Mouse (Mus musculus): ENCODE results near the gene Akap9. TPM values are rescaled to one million over a fixed set of nuclear protein-coding genes. Genes with fewer than 3 reads are reported as not detected.
"Not testable (repeated sequence)": the region's sequence is repeated elsewhere in the genome, so short reads cannot be mapped to it uniquely, and the experiment has no call there.

Akap9 gene
- total RNA-seq, 2 experiments from 2014 or later: 71.0 to 84.4 TPM

- peak; percentile 92 for DNase-seq (ENCODE audit: low spot score in 2 of 2)
- intact Hi-C loops (cut with DNase I): loop anchor here (10.0 kb wide), 2 partner anchors 90 to 810 kb away; partner anchors contain the start of gene Mterf1b
Measured at GRCm38 (mm10) chr5:4104341-4105040, 176.6 kb downstream of the Akap9 start, which contains the start of gene Cyp51. Gene Cyp51, minus strand, starts transcription at chr5:4104746.

- DNase-seq (ENCODE audit: low spot score in 2 of 2): no peak
- intact Hi-C loops (cut with DNase I): loop anchor here (10.0 kb wide), 2 partner anchors 89 to 809 kb away; partner anchors contain the start of gene Mterf1b
Measured at GRCm38 (mm10) chr5:4105651-4106186, 177.9 kb downstream of the Akap9 start.

- intact Hi-C loops (cut with DNase I): loop anchor here (10.0 kb wide), 2 partner anchors 88 to 808 kb away; partner anchors contain the start of gene Mterf1b
- not testable (repeated sequence) for DNase-seq (ENCODE audit: low spot score in 2 of 2)
Measured at GRCm38 (mm10) chr5:4107056-4107455, 179.2 kb downstream of the Akap9 start.

- DNase-seq (ENCODE audit: low spot score in 2 of 2): no peak
- intact Hi-C loops (cut with DNase I): loop anchor here (10.0 kb wide), 1 partner anchor 248 kb away; no protein-coding TSS in a partner anchor
Measured at GRCm38 (mm10) chr5:4112570-4113098, 184.8 kb downstream of the Akap9 start.

Other genes with a start within 250 kb of the Akap9 start
- gene Ankib1, start 125.1 kb upstream of the Akap9 start, total RNA-seq (2021): 10 to 100 TPM; 67.2 to 68.3 TPM
- gene Krit1, start 124.9 kb upstream of the Akap9 start, total RNA-seq (2021): 10 to 100 TPM; 41.3 to 43.3 TPM
- not detected for gene Lrrd1, start 82.9 kb upstream of the Akap9 start, total RNA-seq (2021)
- 1 to 10 TPM; 6.5 to 7.2 TPM for gene Mterf1a, start 34.1 kb upstream of the Akap9 start, total RNA-seq (2021)
- 10 to 100 TPM; 58.2 to 61.8 TPM for gene Cyp51, start 176.7 kb downstream of the Akap9 start, total RNA-seq (2021)

Data from left cerebral cortex, postnatal 14 days (tissue).